Mouse (Mus musculus) adrenal gland, adult 10 weeks (tissue): Measurements from ENCODE around the gene Aaas. TPM values are rescaled to one million over a fixed set of nuclear protein-coding genes. Genes with fewer than 3 reads are reported as not detected.

Experiments
- polyA plus RNA-seq: library from polyadenylated mRNA; stranded (reverse); fragments of 350-450 nt; fragmentation: Illumina TruSeq; extraction: RNeasy Lipid Tissue Mini Kit (QIAGEN cat#74804); gene quantifications from one replicate; pipeline ENCODE4 v1.2.3, GENCODE M21; 2014; ENCODE audit warnings: low read depth, low replicate concordance

The Aaas gene
- polyA plus RNA-seq = 2.6 TPM

DNA sequence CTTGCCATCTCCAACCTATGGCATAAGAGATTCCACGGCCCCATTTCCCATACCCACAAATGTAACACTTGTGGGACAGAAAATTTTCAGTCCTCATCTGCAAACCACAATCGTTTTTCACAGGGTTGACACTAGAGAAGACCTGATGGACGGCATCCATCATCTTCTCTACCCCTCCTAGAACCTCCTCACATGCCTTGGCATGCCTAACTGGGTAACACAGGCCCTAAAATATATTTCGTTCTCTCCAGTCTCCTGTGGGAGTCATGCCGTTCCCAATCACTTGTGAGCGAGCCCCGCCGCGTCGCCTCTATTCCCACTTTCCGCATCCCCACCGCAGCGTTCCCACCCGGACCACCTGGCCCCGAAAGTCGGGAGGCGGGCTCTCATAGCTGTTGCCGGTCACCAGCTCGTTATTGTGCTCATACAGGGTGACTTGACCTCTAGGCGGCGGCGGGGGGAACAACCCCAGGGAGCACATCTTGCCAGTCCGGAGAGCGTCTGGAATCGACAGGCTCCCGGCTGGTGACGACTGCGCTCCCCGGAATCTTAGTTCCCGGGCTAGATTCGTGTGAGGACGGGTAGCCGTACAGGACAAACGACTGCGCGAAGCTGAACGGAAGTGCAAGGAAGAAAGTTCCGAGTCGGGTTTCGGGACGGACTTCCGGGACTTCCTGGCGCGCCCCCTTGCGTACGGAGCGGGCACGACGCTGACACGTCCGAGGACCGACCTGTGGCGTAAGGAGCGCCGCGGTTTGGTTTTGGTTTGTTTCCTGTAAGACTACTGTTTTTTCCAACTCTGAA lies at the start of gene Aaas:
Gene Aaas, minus strand, starts transcription at position 634 of the 804 bp plus-strand sequence.

GRCm38 (mm10) chr15:102366733-102367344 lies 16.3 kb upstream of the Aaas start, which contains the start of gene Sp7:
Sp7 (minus strand) TSS chr15:102367182.

GRCm38 (mm10) chr15:102331610-102332015 lies 19.0 kb downstream of the Aaas start, which contains the start of gene Myg1:
Myg1 (plus strand) TSS chr15:102331709.

DNA sequence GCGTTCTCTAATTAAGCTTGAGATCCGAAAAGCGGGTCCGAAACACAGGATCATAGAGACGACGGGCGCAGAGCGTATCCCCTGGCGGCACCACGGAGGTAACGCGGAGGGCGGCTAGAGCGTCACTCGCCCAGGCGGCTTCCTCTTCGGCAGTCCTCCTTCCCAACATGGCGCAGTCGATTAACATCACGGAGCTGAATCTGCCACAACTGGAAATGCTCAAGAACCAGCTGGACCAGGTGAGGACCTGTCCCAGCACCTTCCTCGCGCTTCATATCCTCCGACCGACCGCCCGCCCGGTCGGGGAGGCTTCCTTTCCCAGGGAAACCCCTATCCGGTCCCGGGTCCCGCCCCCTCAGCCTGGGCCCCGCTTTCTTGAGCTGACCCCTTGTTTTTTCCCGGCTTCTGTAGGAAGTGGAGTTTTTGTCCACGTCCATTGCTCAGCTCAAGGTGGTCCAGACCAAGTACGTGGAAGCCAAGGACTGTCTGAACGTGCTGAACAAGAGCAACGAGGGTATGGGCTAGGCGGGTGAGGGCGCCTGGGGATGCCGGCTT lies 24.5 kb downstream of the Aaas start, which contains the start of gene Pfdn5:
Gene Pfdn5, plus strand, starts transcription at position 95 of the 555 bp plus-strand sequence.

GRCm38 (mm10) chr15:102295633-102296367 lies 54.8 kb downstream of the Aaas start, which contains the start of gene Espl1:
Espl1 (plus strand) TSS chr15:102296266.

Other genes with a start within 250 kb of the Aaas start
- gene Spryd3, start 214.5 kb downstream of the Aaas start, polyA plus RNA-seq = 1.4 TPM
- gene Igfbp6, start 206.4 kb downstream of the Aaas start, polyA plus RNA-seq = not detected
- not detected for gene Soat2, start 200.2 kb downstream of the Aaas start, polyA plus RNA-seq
- gene Zfp740, start 147.5 kb downstream of the Aaas start, polyA plus RNA-seq = 34.7 TPM
- 32.6 TPM for gene Csad, start 146.0 kb downstream of the Aaas start, polyA plus RNA-seq
- gene Itgb7, start 118.8 kb downstream of the Aaas start, polyA plus RNA-seq = not detected
- 9.1 TPM for gene Rarg, start 93.3 kb downstream of the Aaas start, polyA plus RNA-seq
- gene Gm9918, start 80.2 kb downstream of the Aaas start, polyA plus RNA-seq = 0.35 TPM
- gene Mfsd5, start 71.3 kb downstream of the Aaas start, polyA plus RNA-seq = 1.9 TPM
- not detected for gene Espl1, start 54.5 kb downstream of the Aaas start, polyA plus RNA-seq
- gene Pfdn5, start 24.7 kb downstream of the Aaas start, polyA plus RNA-seq = 69.6 TPM
- 8.9 TPM for gene Myg1, start 19.1 kb downstream of the Aaas start, polyA plus RNA-seq
- gene Sp7, start 16.4 kb upstream of the Aaas start, polyA plus RNA-seq = not detected
- gene Sp1, start 55.4 kb upstream of the Aaas start, polyA plus RNA-seq = 91.2 TPM
- gene Amhr2, start 94.6 kb upstream of the Aaas start, polyA plus RNA-seq = not detected
- gene Prr13, start 108.3 kb upstream of the Aaas start, polyA plus RNA-seq = 111 TPM
- gene Pcbp2, start 119.8 kb upstream of the Aaas start, polyA plus RNA-seq = 672 TPM
- gene Gm10337, start 153.0 kb upstream of the Aaas start, polyA plus RNA-seq = not detected
- gene Map3k12, start 166.3 kb upstream of the Aaas start, polyA plus RNA-seq = 3.4 TPM
- gene Tarbp2, start 167.4 kb upstream of the Aaas start, polyA plus RNA-seq = 0.70 TPM
- gene Npff, start 174.2 kb upstream of the Aaas start, polyA plus RNA-seq = not detected